Mouse (Mus musculus) adrenal gland, adult 2 months (tissue): Measurements from ENCODE around the gene Gm13420. TPM values are rescaled to one million over a fixed set of nuclear protein-coding genes. Genes with fewer than 3 reads are reported as not detected.

Experiments
- DNase-seq: peaks from one replicate; pipeline ENCODE4 v3.0.0; 2021
- polyA plus RNA-seq: library from polyadenylated mRNA; depleted of rRNA; stranded (reverse); fragments of >200 nt; gene quantifications from 2 replicates; pipeline ENCODE4 v1.2.3, GENCODE M21; 2012; rRNA removed
- total RNA-seq, 2 experiments: library from RNA; stranded (reverse); gene quantifications; 2 replicates each; pipeline ENCODE4 v1.2.3; 2021

Gene Gm13420
- total and polyA plus RNA-seq, 3 experiments, result not detected

- no peak for DNase-seq
These were observed 50.1 kb downstream of the Gm13420 start for GRCm38 (mm10) chr2:29701393-29701792.

GRCm38 (mm10) chr2:29700898-29701297 is 50.6 kb downstream of the Gm13420 start:
- DNase-seq, result no peak

- no peak for DNase-seq
These were observed 52.8 kb downstream of the Gm13420 start for GRCm38 (mm10) chr2:29698421-29699290.

- DNase-seq, result no peak
These were observed 55.2 kb downstream of the Gm13420 start for GRCm38 (mm10) chr2:29696207-29696800.

Other genes starting within 250 kb of the Gm13420 start
- gene Rapgef1, start 132.0 kb downstream of the Gm13420 start, total RNA-seq, result 10 to 100 TPM; 46.2 to 48.2 TPM
- gene Rapgef1, start 132.0 kb downstream of the Gm13420 start, polyA plus RNA-seq, result 44.1 and 50.9 TPM in 2 replicates
- gene Gm13547, start 7.6 kb upstream of the Gm13420 start, total RNA-seq, result not detected
- gene Gm13547, start 7.6 kb upstream of the Gm13420 start, polyA plus RNA-seq, result not detected in 2 replicates
- 10 to 100 TPM; 20.2 to 21.6 TPM for gene Coq4, start 35.8 kb upstream of the Gm13420 start, total RNA-seq
- 191 and 216 TPM in 2 replicates for gene Coq4, start 35.8 kb upstream of the Gm13420 start, polyA plus RNA-seq
- 10 to 100 TPM; 39.3 to 42.8 TPM for gene Trub2, start 36.8 kb upstream of the Gm13420 start, total RNA-seq
- 25.6 and 30.7 TPM in 2 replicates for gene Trub2, start 36.8 kb upstream of the Gm13420 start, polyA plus RNA-seq
- gene Slc27a4, start 50.9 kb upstream of the Gm13420 start, total RNA-seq, result 10 to 100 TPM; 34.6 to 39.4 TPM
- 40.2 and 49.0 TPM in 2 replicates for gene Slc27a4, start 50.9 kb upstream of the Gm13420 start, polyA plus RNA-seq
- gene Urm1, start 68.4 kb upstream of the Gm13420 start, total RNA-seq, result 10 to 100 TPM; 34.0 to 42.8 TPM
- 58.9 and 62.1 TPM in 2 replicates for gene Urm1, start 68.4 kb upstream of the Gm13420 start, polyA plus RNA-seq
- 10 to 100 TPM in 1 of 2 experiments, 1 to 10 TPM in 1; 5.3 to 19.1 TPM for gene Cercam, start 117.5 kb upstream of the Gm13420 start, total RNA-seq
- gene Cercam, start 117.5 kb upstream of the Gm13420 start, polyA plus RNA-seq, result 25.3 and 26.6 TPM in 2 replicates
- gene Odf2, start 137.5 kb upstream of the Gm13420 start, total RNA-seq, result 10 to 100 TPM; 32.8 to 35.7 TPM
- 27.8 and 29.6 TPM in 2 replicates for gene Odf2, start 137.5 kb upstream of the Gm13420 start, polyA plus RNA-seq
- gene Gle1, start 183.7 kb upstream of the Gm13420 start, total RNA-seq, result 10 to 100 TPM; 33.0 to 33.5 TPM
- 9.5 and 12.2 TPM in 2 replicates for gene Gle1, start 183.7 kb upstream of the Gm13420 start, polyA plus RNA-seq
- 100 to 1,000 TPM; 192 to 206 TPM for gene Sptan1, start 213.9 kb upstream of the Gm13420 start, total RNA-seq
- gene Sptan1, start 213.9 kb upstream of the Gm13420 start, polyA plus RNA-seq, result 70.2 and 77.0 TPM in 2 replicates